Comparison of ENCODE assay signal across 24 mouse cellular contexts in the genomic region with DNA sequence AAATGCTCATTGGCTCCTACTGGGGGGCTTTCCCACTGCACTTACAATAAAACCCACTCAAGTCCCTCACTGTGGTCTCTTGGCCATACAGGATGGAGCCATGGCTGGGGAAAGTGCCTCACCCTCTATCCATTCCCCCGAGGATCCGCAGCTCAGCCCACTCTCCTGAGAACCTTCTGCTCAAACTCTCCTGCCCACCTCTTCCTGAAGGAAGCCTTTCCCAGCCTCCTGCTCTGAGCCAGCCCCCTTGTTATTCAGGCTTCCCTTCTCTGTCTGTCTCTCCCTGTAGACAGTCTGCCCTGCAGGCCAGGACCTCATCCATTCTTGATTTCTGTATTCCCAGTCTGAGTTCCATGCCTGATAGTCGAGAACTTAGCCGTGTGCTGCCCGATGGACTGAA. TPM values are rescaled to one million over a fixed set of nuclear protein-coding genes. Genes with fewer than 3 reads are reported as not detected.
DNase-seq lines count a peak whose midpoint lies in the region; ATAC-seq lines count a peak whose summit lies in the region.
"Had no signal": no experiment of that assay in that cellular context is flagged by ENCODE, and none has a peak within 500 bp of the region (broad histone marks: within the 10 kb centered on the region; RNA-seq: fewer than 3 reads in every experiment).

No protein-coding gene starts in this region.

- H3K9ac ChIP-seq in forebrain, embryonic 12.5 days = 0 out of 2 replicates have a peak overlapping the region, but pooled peaks have one; percentile 4
- no peak overlapping the region for H3K9ac ChIP-seq in forebrain, embryonic 14.5 days (ENCODE audit: low read length)
- peak overlapping the region; percentile 16; the same call in 1 of the 2 replicates for H3K9ac ChIP-seq in midbrain, embryonic 13.5 days (replicated peaks)
- no peak overlapping the region for H3K9ac ChIP-seq in midbrain, embryonic 11.5 days (ENCODE audit: low read length)
- H3K9ac ChIP-seq in neural tube, embryonic 13.5 days = no peak overlapping the region
- H3K9ac ChIP-seq: limb, embryonic 15.5 days; liver, postnatal 0 days; stomach, embryonic 15.5 days had no signal

- intact Hi-C loops in left cerebral cortex, postnatal 4 days (cut with DNase I) = no loop called here

- 86% methylated on average over 5 of the region's 5 CpGs for WGBS in forebrain, embryonic 12.5 days
- WGBS in forebrain, embryonic 14.5 days = 84% methylated on average over 5 of the region's 5 CpGs
- 91% methylated on average over 5 of the region's 5 CpGs for WGBS in midbrain, embryonic 13.5 days
- 88% methylated on average over 5 of the region's 5 CpGs for WGBS in midbrain, embryonic 11.5 days
- 81% methylated on average over 5 of the region's 5 CpGs for WGBS in neural tube, embryonic 13.5 days

- no peak overlapping the region for H3K4me3 ChIP-seq in forebrain, embryonic 12.5 days (replicated peaks)
- no peak overlapping the region for H3K4me3 ChIP-seq in forebrain, embryonic 14.5 days (ENCODE audit: low read depth, low read length)
- no peak overlapping the region for H3K4me3 ChIP-seq in midbrain, embryonic 13.5 days (replicated peaks)
- H3K4me3 ChIP-seq in midbrain, embryonic 11.5 days (ENCODE audit: low read depth, low read length) = no peak overlapping the region
- H3K4me3 ChIP-seq in neural tube, embryonic 13.5 days = no peak overlapping the region
- H3K4me3 ChIP-seq: stomach, embryonic 15.5 days had no signal

- no peak overlapping the region for H3K4me2 ChIP-seq in forebrain, embryonic 12.5 days
- H3K4me2 ChIP-seq in forebrain, embryonic 14.5 days (ENCODE audit: low read length) = no peak overlapping the region
- H3K4me2 ChIP-seq in midbrain, embryonic 13.5 days (replicated peaks) = no peak overlapping the region
- H3K4me2 ChIP-seq in midbrain, embryonic 11.5 days = no peak overlapping the region
- peak overlapping the region; percentile 82 for H3K4me2 ChIP-seq in neural tube, embryonic 13.5 days

- DNase-seq in forebrain, embryonic 14.5 days (ENCODE audit: low spot score) = no peak
- peak; percentile 31 to 50 for DNase-seq in left cerebral cortex, adult 18-20 months (ENCODE audit: low spot score in 2 of 2)
- DNase-seq in left cerebral cortex, postnatal 4 days = no peak
- no peak for DNase-seq in midbrain, embryonic 11.5 days (ENCODE audit: low spot score, missing footprints)
- DNase-seq in cerebellum, postnatal 25 days = no peak
- DNase-seq: adrenal gland, postnatal 25 days; cerebellum, adult 9-11 months; embryo, embryonic 11 days; heart, adult 11 months; layer of hippocampus, postnatal 36 days; liver, postnatal 0 days; thymus, postnatal 36 days had no signal

- no peaks in the 10 kb centered on the region for H3K9me3 ChIP-seq in forebrain, embryonic 12.5 days
- no peaks in the 10 kb centered on the region for H3K9me3 ChIP-seq in forebrain, embryonic 14.5 days (replicated peaks; ENCODE audit: control insufficient read depth, low read length)
- no peaks in the 10 kb centered on the region for H3K9me3 ChIP-seq in midbrain, embryonic 13.5 days
- no peaks in the 10 kb centered on the region for H3K9me3 ChIP-seq in midbrain, embryonic 11.5 days (ENCODE audit: control insufficient read depth, low read length)
- no peaks in the 10 kb centered on the region for H3K9me3 ChIP-seq in neural tube, embryonic 13.5 days
- H3K9me3 ChIP-seq: hindbrain, embryonic 13.5 days; limb, embryonic 15.5 days; stomach, embryonic 15.5 days had no signal

- H3K36me3 ChIP-seq in forebrain, embryonic 12.5 days (replicated peaks) = peaks cover 6% of the 10 kb centered on the region
- H3K36me3 ChIP-seq in forebrain, embryonic 14.5 days (ENCODE audit: control insufficient read depth, insufficient read depth, low read length) = peaks cover 9% of the 10 kb centered on the region
- H3K36me3 ChIP-seq in midbrain, embryonic 13.5 days = peaks cover 7% of the 10 kb centered on the region
- 0 out of 2 replicates have a peak, but pooled peaks cover 2% of the 10 kb centered on the region for H3K36me3 ChIP-seq in midbrain, embryonic 11.5 days (ENCODE audit: control insufficient read depth, insufficient read depth, low read length)
- peaks cover 6% of the 10 kb centered on the region for H3K36me3 ChIP-seq in neural tube, embryonic 13.5 days

- ATAC-seq in forebrain, embryonic 12.5 days (ENCODE audit: low FRiP score) = no peak
- no peak for ATAC-seq in forebrain, embryonic 14.5 days
- no peak for ATAC-seq in midbrain, embryonic 13.5 days
- ATAC-seq in midbrain, embryonic 11.5 days (ENCODE audit: low FRiP score) = no peak
- no peak for ATAC-seq in neural tube, embryonic 13.5 days (ENCODE audit: low read depth)
- ATAC-seq: intestine, postnatal 0 days; liver, postnatal 0 days had no signal

- no peaks in the 10 kb centered on the region for H3K27me3 ChIP-seq in forebrain, embryonic 12.5 days
- H3K27me3 ChIP-seq in forebrain, embryonic 14.5 days (replicated peaks; ENCODE audit: control insufficient read depth, insufficient read depth, low read length) = no peaks in the 10 kb centered on the region
- no peaks in the 10 kb centered on the region for H3K27me3 ChIP-seq in midbrain, embryonic 13.5 days
- no peaks in the 10 kb centered on the region for H3K27me3 ChIP-seq in midbrain, embryonic 11.5 days (ENCODE audit: control insufficient read depth, insufficient read depth, low read length)
- no peaks in the 10 kb centered on the region for H3K27me3 ChIP-seq in neural tube, embryonic 13.5 days
- H3K27me3 ChIP-seq: CH12.LX; hindbrain, embryonic 13.5 days; limb, embryonic 15.5 days; stomach, embryonic 15.5 days had no signal

- H3K27ac ChIP-seq in forebrain, embryonic 12.5 days = no peak overlapping the region
- H3K27ac ChIP-seq in forebrain, embryonic 14.5 days (ENCODE audit: low read depth, low read length) = no peak overlapping the region
- H3K27ac ChIP-seq in midbrain, embryonic 13.5 days = no peak overlapping the region
- H3K27ac ChIP-seq in midbrain, embryonic 11.5 days (ENCODE audit: low read depth, low read length) = no peak overlapping the region
- no peak overlapping the region for H3K27ac ChIP-seq in neural tube, embryonic 13.5 days (replicated peaks)
- H3K27ac ChIP-seq: limb, embryonic 15.5 days; stomach, embryonic 15.5 days had no signal

- H3K4me1 ChIP-seq in forebrain, embryonic 12.5 days = peaks cover 25% of the 10 kb centered on the region
- peaks cover 14% of the 10 kb centered on the region for H3K4me1 ChIP-seq in forebrain, embryonic 14.5 days (ENCODE audit: control insufficient read depth, insufficient read depth, low read length)
- H3K4me1 ChIP-seq in midbrain, embryonic 13.5 days (replicated peaks) = peaks cover 31% of the 10 kb centered on the region
- H3K4me1 ChIP-seq in midbrain, embryonic 11.5 days (ENCODE audit: control insufficient read depth, insufficient read depth, low read length) = peaks cover 17% of the 10 kb centered on the region
- peaks cover 48% of the 10 kb centered on the region for H3K4me1 ChIP-seq in neural tube, embryonic 13.5 days (replicated peaks)

RNA-seq across cellular contexts. Expression of a gene that starts 2.3 kb away (rescaled TPM):
- 13.6 and 17.4 TPM in 2 replicates for polyA plus RNA-seq in forebrain, embryonic 12.5 days (2016; fragmentation: Nextera tagmentation; extraction: Ambion mirVana)
- 6.9 and 8.2 TPM in 2 replicates for polyA plus RNA-seq in forebrain, embryonic 14.5 days (2014; fragmentation: Nextera tagmentation; extraction: Ambion mirVana)
- total RNA-seq in left cerebral cortex, adult 18-20 months (2021) = 10 to 100 TPM; 20.7 to 22.6 TPM
- 10 to 100 TPM; 16.2 to 18.7 TPM for total RNA-seq in left cerebral cortex, postnatal 4 days (2021)
- 8.3 and 11.3 TPM in 2 replicates for polyA plus RNA-seq in midbrain, embryonic 13.5 days (2015; fragmentation: Nextera tagmentation; extraction: Ambion mirVana)
- polyA plus RNA-seq in midbrain, embryonic 11.5 days (2014; fragmentation: Nextera tagmentation; extraction: Ambion mirVana) = 8.2 and 12.0 TPM in 2 replicates
- 16.0 and 16.1 TPM in 2 replicates for polyA plus RNA-seq in neural tube, embryonic 13.5 days (2015; fragmentation: Nextera tagmentation; extraction: Ambion mirVana)

RNA-seq across cellular contexts. Expression of a gene that starts 21.2 kb away (rescaled TPM):
- 40.5 and 43.6 TPM in 2 replicates for polyA plus RNA-seq in forebrain, embryonic 12.5 days (2016; fragmentation: Nextera tagmentation; extraction: Ambion mirVana)
- polyA plus RNA-seq in forebrain, embryonic 14.5 days (2014; fragmentation: Nextera tagmentation; extraction: Ambion mirVana) = 11.3 and 13.6 TPM in 2 replicates
- not detected for total RNA-seq in left cerebral cortex, adult 18-20 months (2021)
- total RNA-seq in left cerebral cortex, postnatal 4 days (2021) = 1 to 10 TPM; 1.3 to 1.6 TPM
- 11.6 and 13.6 TPM in 2 replicates for polyA plus RNA-seq in midbrain, embryonic 13.5 days (2015; fragmentation: Nextera tagmentation; extraction: Ambion mirVana)
- polyA plus RNA-seq in midbrain, embryonic 11.5 days (2014; fragmentation: Nextera tagmentation; extraction: Ambion mirVana) = 46.8 and 47.7 TPM in 2 replicates
- polyA plus RNA-seq in neural tube, embryonic 13.5 days (2015; fragmentation: Nextera tagmentation; extraction: Ambion mirVana) = 5.0 and 5.2 TPM in 2 replicates
- total RNA-seq: gastrocnemius, adult 18-20 months; layer of hippocampus, postnatal 36 days had no signal

RNA-seq across cellular contexts. Expression of a gene that starts 21.4 kb away (rescaled TPM):
- 125 and 136 TPM in 2 replicates for polyA plus RNA-seq in forebrain, embryonic 12.5 days (2016; fragmentation: Nextera tagmentation; extraction: Ambion mirVana)
- 100 and 111 TPM in 2 replicates for polyA plus RNA-seq in forebrain, embryonic 14.5 days (2014; fragmentation: Nextera tagmentation; extraction: Ambion mirVana)
- 10 to 100 TPM; 70.9 to 73.3 TPM for total RNA-seq in left cerebral cortex, adult 18-20 months (2021)
- total RNA-seq in left cerebral cortex, postnatal 4 days (2021) = 10 to 100 TPM; 52.5 to 52.6 TPM
- 139 and 150 TPM in 2 replicates for polyA plus RNA-seq in midbrain, embryonic 13.5 days (2015; fragmentation: Nextera tagmentation; extraction: Ambion mirVana)
- 125 and 129 TPM in 2 replicates for polyA plus RNA-seq in midbrain, embryonic 11.5 days (2014; fragmentation: Nextera tagmentation; extraction: Ambion mirVana)
- 144 and 147 TPM in 2 replicates for polyA plus RNA-seq in neural tube, embryonic 13.5 days (2015; fragmentation: Nextera tagmentation; extraction: Ambion mirVana)

RNA-seq across cellular contexts. Expression of a gene that starts 29.3 kb away (rescaled TPM):
- polyA plus RNA-seq in forebrain, embryonic 12.5 days (2016; fragmentation: Nextera tagmentation; extraction: Ambion mirVana) = not detected in 2 replicates
- polyA plus RNA-seq in forebrain, embryonic 14.5 days (2014; fragmentation: Nextera tagmentation; extraction: Ambion mirVana) = not detected in 2 replicates
- total RNA-seq in left cerebral cortex, adult 18-20 months (2021) = not detected
- total RNA-seq in left cerebral cortex, postnatal 4 days (2021) = not detected
- polyA plus RNA-seq in midbrain, embryonic 13.5 days (2015; fragmentation: Nextera tagmentation; extraction: Ambion mirVana) = not detected in 2 replicates
- not detected in 2 replicates for polyA plus RNA-seq in midbrain, embryonic 11.5 days (2014; fragmentation: Nextera tagmentation; extraction: Ambion mirVana)
- polyA plus RNA-seq in neural tube, embryonic 13.5 days (2015; fragmentation: Nextera tagmentation; extraction: Ambion mirVana) = 0.23 and 0.29 TPM in 2 replicates
- total RNA-seq: adrenal gland, postnatal 25 days; gastrocnemius, adult 18-20 months; layer of hippocampus, postnatal 36 days; megakaryocyte-erythroid progenitor cell, adult 5-6 weeks had no signal
- polyA plus RNA-seq: liver, postnatal 0 days; neural tube, embryonic 11.5 days; small intestine, adult 2 months had no signal

RNA-seq across cellular contexts. Expression of a gene that starts 45.4 kb away (rescaled TPM):
- 218 and 229 TPM in 2 replicates for polyA plus RNA-seq in forebrain, embryonic 12.5 days (2016; fragmentation: Nextera tagmentation; extraction: Ambion mirVana)
- 120 and 137 TPM in 2 replicates for polyA plus RNA-seq in forebrain, embryonic 14.5 days (2014; fragmentation: Nextera tagmentation; extraction: Ambion mirVana)
- total RNA-seq in left cerebral cortex, adult 18-20 months (2021) = 10 to 100 TPM; 96.2 to 98.0 TPM
- 100 to 1,000 TPM; 112 to 115 TPM for total RNA-seq in left cerebral cortex, postnatal 4 days (2021)
- 167 and 168 TPM in 2 replicates for polyA plus RNA-seq in midbrain, embryonic 13.5 days (2015; fragmentation: Nextera tagmentation; extraction: Ambion mirVana)
- polyA plus RNA-seq in midbrain, embryonic 11.5 days (2014; fragmentation: Nextera tagmentation; extraction: Ambion mirVana) = 183 and 199 TPM in 2 replicates
- 169 and 170 TPM in 2 replicates for polyA plus RNA-seq in neural tube, embryonic 13.5 days (2015; fragmentation: Nextera tagmentation; extraction: Ambion mirVana)

Comparison
In these comparisons a context has a peak if more than half of its experiments do, and no peak if none do; other contexts are left out.
1. H3K9ac ChIP-seq: peak in forebrain, embryonic 12.5 days (single experiment) and midbrain, embryonic 13.5 days (single experiment); none in forebrain, embryonic 14.5 days (single experiment), midbrain, embryonic 11.5 days (single experiment) and neural tube, embryonic 13.5 days (single experiment).
2. DNase-seq: peak in left cerebral cortex, adult 18-20 months (2 of 2); none in forebrain, embryonic 14.5 days (single experiment), left cerebral cortex, postnatal 4 days (single experiment), midbrain, embryonic 11.5 days (single experiment) and cerebellum, postnatal 25 days (0 of 2).